Mouse (Mus musculus) forebrain, embryonic 16.5 days (tissue): ENCODE data around the gene S100a5. TPM values are rescaled to one million over a fixed set of nuclear protein-coding genes. Genes with fewer than 3 reads are reported as not detected.

Source experiments
- ATAC-seq: fragments of 200-750 bp; cut with Nextera tagmentation; 2 replicates; pipeline ENCODE4 v1.8.0; 2017; ENCODE audit warnings: mild to moderate bottlenecking, moderate library complexity
- H3K27ac ChIP-seq: fragments of 300-500 bp; sonication (generic); 2 replicates; pipeline ENCODE4 v1.5.1; 2014; ENCODE audit warnings: low read length, control low read depth
- H3K27me3 ChIP-seq: fragments of 300-500 bp; sonication (generic); replicated peaks from 2 replicates; pipeline ENCODE4 v1.6.1; 2014; ENCODE audit warnings: low read length; ENCODE audit not compliant: control insufficient read depth, insufficient read depth
- H3K36me3 ChIP-seq: fragments of 300-500 bp; sonication (generic); 2 replicates; pipeline ENCODE4 v1.6.1; 2014; ENCODE audit not compliant: control insufficient read depth, insufficient read depth
- H3K4me1 ChIP-seq: fragments of 300-500 bp; sonication (generic); replicated peaks from 2 replicates; pipeline ENCODE4 v1.6.1; 2014; ENCODE audit warnings: low read length; ENCODE audit not compliant: control insufficient read depth, insufficient read depth
- H3K4me2 ChIP-seq: fragments of 300-500 bp; sonication (generic); 2 replicates; pipeline ENCODE4 v1.6.1; 2014; ENCODE audit warnings: mild to moderate bottlenecking, low read length, control low read depth
- H3K4me3 ChIP-seq: fragments of 300-500 bp; sonication (generic); replicated peaks from 2 replicates; pipeline ENCODE4 v1.5.1; 2014; ENCODE audit warnings: mild to moderate bottlenecking, low read length, control low read depth
- H3K9ac ChIP-seq: fragments of 300-500 bp; sonication (generic); replicated peaks from 2 replicates; pipeline ENCODE4 v1.6.1; 2014; ENCODE audit warnings: low read depth, low read length, control low read depth
- H3K9me3 ChIP-seq: fragments of 300-500 bp; sonication (generic); 2 replicates; pipeline ENCODE4 v1.6.1; 2016; ENCODE audit warnings: low read length; ENCODE audit not compliant: control insufficient read depth
- WGBS: fragments of 180-500 bp; shearing (Covaris S2); extraction: QIAGEN DNeasy Blood & Tissue Kit; methylation state at CpG from one replicate; pipeline ENCODE4 v1.1.7; 2014; 5-methylcytosine and 5-hydroxymethylcytosine counted together
- polyA plus RNA-seq: library from polyadenylated mRNA; unstranded; fragments of >200 nt; fragmentation: Nextera tagmentation; extraction: Ambion mirVana; gene quantifications from 2 replicates; pipeline ENCODE4 v1.2.1, GENCODE M21; 2015

Gene S100a5
- polyA plus RNA-seq, 1 experiment from 2014 or later, result not detected

DNA sequence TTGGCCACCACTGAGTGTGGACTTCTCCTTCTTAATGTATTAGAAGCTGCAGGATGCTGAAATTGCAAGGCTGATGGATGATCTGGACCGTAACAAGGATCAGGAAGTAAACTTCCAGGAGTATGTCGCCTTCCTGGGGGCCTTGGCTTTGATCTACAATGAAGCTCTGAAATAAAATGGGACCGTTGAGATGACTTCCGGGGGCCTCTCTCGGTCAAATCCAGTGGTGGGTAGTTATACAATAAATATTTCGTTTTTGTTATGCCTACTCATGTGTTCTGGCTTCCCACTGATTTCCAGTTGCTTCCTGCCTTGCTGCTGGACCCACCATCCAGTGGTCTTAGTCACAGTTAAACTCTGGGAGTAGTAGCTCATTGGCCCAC is 5.8 kb downstream of the S100a5 start:
- ATAC-seq, result no peak
- H3K4me2 ChIP-seq, result no peak overlapping the region
- H3K9me3 ChIP-seq, result no peaks in the 10 kb centered on the region
- no peaks in the 10 kb centered on the region for H3K27me3 ChIP-seq
- no peak overlapping the region for H3K9ac ChIP-seq
- H3K27ac ChIP-seq, result no peak overlapping the region
- WGBS, result 86% methylated on average over 6 of the region's 6 CpGs
- no peak overlapping the region for H3K4me3 ChIP-seq
- peaks cover 6% of the 10 kb centered on the region for H3K4me1 ChIP-seq
- no peaks in the 10 kb centered on the region for H3K36me3 ChIP-seq

- 85% methylated on average over 11 of the region's 11 CpGs for WGBS
- Histone ChIP-seq H3K27me3 (no peaks in the 10 kb centered on the region), H3K36me3 (no peaks in the 10 kb centered on the region), H3K27ac (no peak overlapping the region), H3K9me3 (no peaks in the 10 kb centered on the region), H3K4me3 (no peak overlapping the region), H3K4me1 (peaks cover 6% of the 10 kb centered on the region), H3K9ac (no peak overlapping the region), H3K4me2 (no peak overlapping the region)
- no peak for ATAC-seq
These were observed 6.4 kb downstream of the S100a5 start for GRCm38 (mm10) chr3:90614611-90615251.

- H3K4me2 ChIP-seq, result no peak overlapping the region
- no peaks in the 10 kb centered on the region for H3K9me3 ChIP-seq
- 13% methylated on average over 7 of the region's 7 CpGs for WGBS
- H3K4me3 ChIP-seq, result no peak overlapping the region
- H3K9ac ChIP-seq, result no peak overlapping the region
- no peak overlapping the region for H3K27ac ChIP-seq
- no peaks in the 10 kb centered on the region for H3K27me3 ChIP-seq
- peak; percentile 63 for ATAC-seq
- H3K4me1 ChIP-seq, result peaks cover 6% of the 10 kb centered on the region
- no peaks in the 10 kb centered on the region for H3K36me3 ChIP-seq
These were observed 7.1 kb downstream of the S100a5 start for GRCm38 (mm10) chr3:90615415-90615814.

- no peaks in the 10 kb centered on the region for H3K9me3 ChIP-seq
- H3K4me3 ChIP-seq, result no peak overlapping the region
- H3K27ac ChIP-seq, result no peak overlapping the region
- H3K9ac ChIP-seq, result no peak overlapping the region
- WGBS, result 65% methylated on average over 1 of the region's 1 CpGs
- no peak for ATAC-seq
- H3K36me3 ChIP-seq, result no peaks in the 10 kb centered on the region
- peaks cover 6% of the 10 kb centered on the region for H3K4me1 ChIP-seq
- no peak overlapping the region for H3K4me2 ChIP-seq
- no peaks in the 10 kb centered on the region for H3K27me3 ChIP-seq
These were observed 7.6 kb downstream of the S100a5 start for GRCm38 (mm10) chr3:90615911-90616310.

- Histone ChIP-seq H3K4me1 (peaks cover 6% of the 10 kb centered on the region), H3K4me2 (no peak overlapping the region), H3K27me3 (no peaks in the 10 kb centered on the region), H3K9me3 (no peaks in the 10 kb centered on the region), H3K4me3 (no peak overlapping the region), H3K36me3 (no peaks in the 10 kb centered on the region), H3K9ac (no peak overlapping the region), H3K27ac (no peak overlapping the region)
- WGBS, result 15% methylated on average over 1 of the region's 1 CpGs
- ATAC-seq, result no peak
These were observed 9.3 kb downstream of the S100a5 start for GRCm38 (mm10) chr3:90617586-90617985.

- peaks cover 13% of the 10 kb centered on the region for H3K4me1 ChIP-seq
- no peak overlapping the region for H3K4me3 ChIP-seq
- H3K4me2 ChIP-seq, result no peak overlapping the region
- no peak overlapping the region for H3K9ac ChIP-seq
- ATAC-seq, result no peak
- no peaks in the 10 kb centered on the region for H3K9me3 ChIP-seq
- H3K36me3 ChIP-seq, result no peaks in the 10 kb centered on the region
- no peaks in the 10 kb centered on the region for H3K27me3 ChIP-seq
- 60% methylated on average over 7 of the region's 7 CpGs for WGBS
- no peak overlapping the region for H3K27ac ChIP-seq
These were observed 13.2 kb downstream of the S100a5 start for GRCm38 (mm10) chr3:90621552-90621951.

DNA sequence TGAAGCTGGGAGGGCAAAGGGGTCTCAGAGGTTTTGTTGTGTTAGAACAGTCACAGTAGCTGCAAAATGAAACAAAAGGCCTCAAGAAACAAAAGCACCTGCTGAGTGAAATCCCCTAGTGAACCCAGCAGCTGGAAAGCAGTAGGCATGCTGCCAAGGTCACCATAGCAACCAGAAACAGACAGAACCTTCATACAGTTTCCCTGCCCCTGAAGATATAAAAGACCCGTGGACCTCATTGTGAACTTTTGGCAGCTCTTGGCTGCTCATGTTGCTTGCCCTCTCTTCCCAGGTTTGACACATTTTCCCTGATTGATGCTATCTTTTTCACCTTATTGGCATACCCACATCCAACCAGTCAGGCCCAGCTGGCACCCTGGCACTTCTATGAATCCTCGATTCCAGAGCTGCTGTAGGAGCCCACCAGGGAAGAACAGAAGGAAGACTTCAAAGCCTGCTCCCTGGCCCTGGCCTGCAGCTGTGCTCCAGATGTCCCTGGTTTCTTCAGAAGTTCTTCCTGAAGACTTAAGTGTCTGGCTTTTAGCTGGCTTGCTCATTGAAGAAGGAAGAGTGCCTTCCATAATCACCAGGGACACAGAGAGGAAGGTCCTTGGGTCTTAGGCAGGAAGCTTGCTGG is 15.2 kb downstream of the S100a5 start:
- Histone ChIP-seq H3K4me2 (no peak overlapping the region), H3K4me1 (peaks cover 13% of the 10 kb centered on the region), H3K9me3 (no peaks in the 10 kb centered on the region), H3K27ac (no peak overlapping the region), H3K4me3 (no peak overlapping the region), H3K27me3 (no peaks in the 10 kb centered on the region), H3K36me3 (no peaks in the 10 kb centered on the region), H3K9ac (no peak overlapping the region)
- WGBS, result 2% methylated on average over 2 of the region's 2 CpGs
- ATAC-seq, result peak; percentile 66; the same call in 1 of the 2 replicates

- ATAC-seq, result no peak
- no peak overlapping the region for H3K4me2 ChIP-seq
- H3K9ac ChIP-seq, result no peak overlapping the region
- H3K4me3 ChIP-seq, result no peak overlapping the region
- no peaks in the 10 kb centered on the region for H3K36me3 ChIP-seq
- H3K4me1 ChIP-seq, result peaks cover 13% of the 10 kb centered on the region
- no peaks in the 10 kb centered on the region for H3K9me3 ChIP-seq
- H3K27ac ChIP-seq, result no peak overlapping the region
- no peaks in the 10 kb centered on the region for H3K27me3 ChIP-seq
- 78% methylated on average over 5 of the region's 5 CpGs for WGBS
These were observed 17.2 kb downstream of the S100a5 start for GRCm38 (mm10) chr3:90625496-90625895.

DNA sequence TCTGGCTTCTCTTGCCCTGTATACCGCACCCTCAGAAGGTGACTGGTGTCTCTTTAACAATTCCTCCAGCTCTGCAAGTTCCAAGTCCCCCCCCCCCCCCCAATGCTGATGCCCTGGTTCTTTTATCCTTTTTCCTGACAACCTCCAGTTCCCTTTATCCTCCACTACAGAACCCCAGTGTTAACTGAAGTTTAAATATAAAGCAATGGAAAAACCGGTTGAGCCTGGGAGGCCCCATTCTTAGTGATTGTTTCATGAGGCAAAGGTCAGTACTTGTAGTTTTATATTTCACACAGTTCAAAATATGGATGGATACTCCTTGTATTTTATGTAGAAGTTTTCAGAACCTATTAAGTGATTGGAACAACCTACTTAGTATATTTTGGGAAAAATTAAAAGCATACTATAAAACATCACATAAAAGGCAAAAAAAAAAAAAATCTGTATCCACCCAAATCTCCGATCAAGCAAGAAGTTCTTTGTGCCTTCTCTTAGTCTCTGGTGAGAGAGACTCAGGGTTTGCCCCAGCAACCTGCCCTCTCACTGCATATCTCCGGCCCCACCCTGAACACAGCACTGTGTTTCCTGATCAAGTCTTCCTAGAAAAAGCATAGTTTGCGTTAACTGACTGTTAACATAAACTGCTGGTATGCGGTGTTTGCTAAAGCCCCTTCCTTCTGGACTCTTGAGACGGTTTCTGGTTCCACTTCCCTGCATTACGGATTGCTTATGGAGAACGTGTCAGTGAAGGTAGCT is 18.1 kb downstream of the S100a5 start:
- peaks cover 13% of the 10 kb centered on the region for H3K4me1 ChIP-seq
- 83% methylated on average over 9 of the region's 9 CpGs for whole genome bisulfite sequencing
- ATAC-seq, result no peak

More for the DNA sequence above, 18.1 kb downstream of the S100a5 start:
- H3K9ac ChIP-seq, result no peak overlapping the region
- no peak overlapping the region for H3K4me3 ChIP-seq
- no peaks in the 10 kb centered on the region for H3K27me3 ChIP-seq
- H3K4me2 ChIP-seq, result no peak overlapping the region
- H3K36me3 ChIP-seq, result no peaks in the 10 kb centered on the region
- H3K9me3 ChIP-seq, result no peaks in the 10 kb centered on the region
- no peak overlapping the region for H3K27ac ChIP-seq
